Mouse (Mus musculus) lung, embryonic 14.5 days (tissue): ENCODE measurements around the gene Ascc1. TPM values are rescaled to one million over a fixed set of nuclear protein-coding genes. Genes with fewer than 3 reads are reported as not detected.
"Not testable (repeated sequence)": the region's sequence is repeated elsewhere in the genome, so short reads cannot be mapped to it uniquely, and the experiment has no call there.

Source experiments
- ATAC-seq: fragments of 200-750 bp; cut with Nextera tagmentation; 2 replicates; pipeline ENCODE4 v1.8.0; 2017; ENCODE audit warnings: mild to moderate bottlenecking, moderate TSS enrichment, moderate library complexity; ENCODE audit not compliant: insufficient read depth
- DNase-seq: peaks from one replicate; pipeline ENCODE4 v3.0.0-alpha.2; 2015
- H3K27ac ChIP-seq: fragments of 300-500 bp; sonication (generic); 2 replicates; pipeline ENCODE4 v1.5.1; 2014; ENCODE audit warnings: low read depth, mild to moderate bottlenecking, moderate library complexity
- H3K27me3 ChIP-seq: fragments of 300-500 bp; sonication (generic); 2 replicates; pipeline ENCODE4 v1.6.1; 2014; ENCODE audit warnings: low read length, control low read depth; ENCODE audit not compliant: insufficient read depth
- H3K36me3 ChIP-seq: fragments of 300-500 bp; sonication (generic); 2 replicates; pipeline ENCODE4 v1.6.1; 2014; ENCODE audit warnings: control low read depth; ENCODE audit not compliant: insufficient read depth
- H3K4me1 ChIP-seq: fragments of 300-500 bp; sonication (generic); 2 replicates; pipeline ENCODE4 v1.6.1; 2014; ENCODE audit warnings: antibody characterized with exemption, control low read depth; ENCODE audit not compliant: insufficient read depth
- H3K4me2 ChIP-seq: fragments of 300-500 bp; sonication (generic); 2 replicates; pipeline ENCODE4 v1.6.1; 2014; ENCODE audit warnings: mild to moderate bottlenecking
- H3K4me3 ChIP-seq: fragments of 300-500 bp; sonication (generic); 2 replicates; pipeline ENCODE4 v1.5.1; 2014; ENCODE audit warnings: low read depth, low read length
- H3K9ac ChIP-seq: fragments of 300-500 bp; sonication (generic); 2 replicates; pipeline ENCODE4 v1.6.1; 2014
- H3K9me3 ChIP-seq: fragments of 300-500 bp; sonication (generic); 2 replicates; pipeline ENCODE4 v1.6.1; 2016; ENCODE audit warnings: low read depth, low read length, control low read depth
- CTCF ChIP-seq: IDR thresholded peaks from 2 replicates; pipeline ENCODE4 v1.5.1; 2016; ENCODE audit warnings: antibody characterized with exemption, low read depth
- WGBS: fragments of 180-500 bp; shearing (Covaris S2); extraction: QIAGEN DNeasy Blood & Tissue Kit; methylation state at CpG from one replicate; pipeline ENCODE4 v1.1.7; 2014; 5-methylcytosine and 5-hydroxymethylcytosine counted together
- polyA plus RNA-seq: library from polyadenylated mRNA; unstranded; fragments of >200 nt; fragmentation: Nextera tagmentation; extraction: Ambion mirVana; gene quantifications from 2 replicates; pipeline ENCODE4 v1.2.1, GENCODE M21; 2014

Ascc1 gene
- polyA plus RNA-seq, 1 experiment from 2014 or later = 34.7 TPM

DNA sequence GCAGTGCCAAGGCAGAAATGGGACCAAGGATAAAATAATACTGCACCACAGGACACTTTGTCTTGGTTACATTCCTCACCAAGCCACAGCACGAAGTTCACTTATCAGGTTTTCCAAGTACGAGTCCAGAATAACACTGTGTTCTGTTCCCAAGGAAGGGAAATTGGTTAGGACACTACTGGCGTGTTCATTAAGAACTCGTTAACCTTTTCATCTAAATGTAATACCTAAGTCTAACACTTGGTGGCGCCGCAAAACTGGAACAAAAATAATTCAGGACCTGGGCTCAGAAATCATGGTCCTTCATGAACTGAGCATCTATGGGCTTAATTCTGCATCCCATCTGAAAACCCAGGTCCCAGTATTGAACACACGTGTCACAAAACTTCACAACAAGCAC lies 5.0 kb upstream of the Ascc1 start:
- no peaks in the 10 kb centered on the region for H3K4me1 ChIP-seq
- WGBS = 17% methylated on average over 7 of the region's 7 CpGs
- H3K27me3 ChIP-seq = no peaks in the 10 kb centered on the region
- ATAC-seq (no peak), DNase-seq (peak; percentile 89)
- H3K9me3 ChIP-seq = no peaks in the 10 kb centered on the region
- no peak overlapping the region for H3K4me3 ChIP-seq
- TF ChIP-seq CTCF = peak; percentile 76
- no peak overlapping the region for H3K9ac ChIP-seq
- H3K4me2 ChIP-seq = no peak overlapping the region
- H3K36me3 ChIP-seq = peaks cover 38% of the 10 kb centered on the region
- no peak overlapping the region for H3K27ac ChIP-seq

DNA sequence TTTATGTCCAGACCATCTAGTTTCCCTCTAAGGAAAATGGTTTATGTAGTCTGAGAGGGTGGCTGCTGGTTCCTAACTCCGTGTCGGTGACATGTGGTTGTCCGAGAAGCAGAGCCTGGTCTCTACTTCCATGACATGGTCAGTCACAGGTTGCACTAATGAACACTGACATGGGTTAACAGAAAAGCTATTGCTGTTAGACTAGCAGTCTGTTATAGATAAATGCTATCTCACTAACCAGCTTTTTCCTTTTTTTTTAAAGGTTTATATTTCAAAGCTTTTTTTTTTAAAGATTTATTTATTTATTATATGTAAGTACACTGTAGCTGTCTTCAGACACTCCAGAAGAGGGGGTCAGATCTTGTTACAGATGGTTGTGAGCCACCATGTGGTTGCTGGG lies 3.5 kb upstream of the Ascc1 start:
- 81% methylated on average over 3 of the region's 3 CpGs for WGBS
- no peak for TF ChIP-seq CTCF
- no peak overlapping the region for H3K27ac ChIP-seq
- peaks cover 27% of the 10 kb centered on the region for H3K36me3 ChIP-seq
- no peaks in the 10 kb centered on the region for H3K4me1 ChIP-seq
- no peak overlapping the region for H3K4me2 ChIP-seq
- H3K27me3 ChIP-seq = no peaks in the 10 kb centered on the region
- DNase-seq (no peak), ATAC-seq (no peak)
- H3K4me3 ChIP-seq = no peak overlapping the region
- no peak overlapping the region for H3K9ac ChIP-seq
- H3K9me3 ChIP-seq = no peaks in the 10 kb centered on the region

DNA sequence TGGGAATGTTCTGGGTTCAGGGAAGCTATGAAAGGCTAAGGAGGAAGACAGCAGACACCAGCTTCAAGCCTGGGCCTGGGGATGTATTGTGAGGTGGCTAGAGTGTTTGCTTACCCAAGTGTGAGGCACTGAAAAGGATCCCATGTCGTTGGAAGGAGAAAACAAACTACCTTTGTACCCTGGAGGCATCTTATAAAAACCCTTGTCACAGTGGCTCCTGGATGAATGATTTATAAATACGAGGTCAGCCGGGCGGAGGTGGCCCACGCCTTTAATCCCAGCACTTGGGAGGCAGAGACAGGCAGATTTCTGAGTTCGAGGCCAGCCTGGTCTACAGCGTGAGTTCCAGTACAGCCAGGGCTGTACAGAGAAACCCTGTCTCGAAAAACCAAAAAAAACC lies 942 bp upstream of the Ascc1 start:
- Histone ChIP-seq H3K4me2 (peak overlapping the region; percentile 76), H3K4me3 (peak overlapping the region; percentile 58)
- H3K27ac ChIP-seq, H3K36me3 ChIP-seq, H3K9me3 ChIP-seq, H3K4me1 ChIP-seq, ATAC-seq, DNase-seq, H3K27me3 ChIP-seq, H3K9ac ChIP-seq: not testable (repeated sequence)
- 75% methylated on average over 8 of the region's 8 CpGs for WGBS

DNA sequence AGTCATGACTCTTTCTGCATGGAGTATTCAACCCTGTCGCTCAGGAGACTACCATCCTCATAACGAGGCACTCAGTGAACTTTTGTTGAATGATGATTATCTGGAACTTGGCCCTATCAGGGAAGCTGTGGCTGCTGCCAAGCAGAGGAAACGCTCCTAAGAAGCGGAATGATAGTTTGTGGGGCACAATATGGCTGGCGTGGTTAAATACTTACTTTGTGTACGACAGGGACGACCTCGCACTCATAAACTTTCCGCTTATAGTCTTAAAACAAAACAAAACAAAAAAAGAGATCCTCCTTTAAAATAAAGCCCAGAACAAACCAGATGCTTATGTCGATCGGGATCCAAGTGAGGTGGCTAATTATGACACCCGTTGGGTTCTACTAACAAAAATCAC lies 402 bp upstream of the Ascc1 start:
- H3K36me3 ChIP-seq = peaks cover 3% of the 10 kb centered on the region; the same call in 1 of the 2 replicates
- ATAC-seq (no peak), DNase-seq (peak; percentile 53)
- peak overlapping the region; percentile 93 for H3K27ac ChIP-seq
- WGBS = 2% methylated on average over 12 of the region's 12 CpGs
- no peaks in the 10 kb centered on the region for H3K9me3 ChIP-seq
- peak overlapping the region; percentile 58 for H3K4me3 ChIP-seq
- no peak for TF ChIP-seq CTCF
- H3K27me3 ChIP-seq = no peaks in the 10 kb centered on the region
- peak overlapping the region; percentile 68 for H3K9ac ChIP-seq
- peak overlapping the region; percentile 76 for H3K4me2 ChIP-seq
- H3K4me1 ChIP-seq = no peaks in the 10 kb centered on the region

DNA sequence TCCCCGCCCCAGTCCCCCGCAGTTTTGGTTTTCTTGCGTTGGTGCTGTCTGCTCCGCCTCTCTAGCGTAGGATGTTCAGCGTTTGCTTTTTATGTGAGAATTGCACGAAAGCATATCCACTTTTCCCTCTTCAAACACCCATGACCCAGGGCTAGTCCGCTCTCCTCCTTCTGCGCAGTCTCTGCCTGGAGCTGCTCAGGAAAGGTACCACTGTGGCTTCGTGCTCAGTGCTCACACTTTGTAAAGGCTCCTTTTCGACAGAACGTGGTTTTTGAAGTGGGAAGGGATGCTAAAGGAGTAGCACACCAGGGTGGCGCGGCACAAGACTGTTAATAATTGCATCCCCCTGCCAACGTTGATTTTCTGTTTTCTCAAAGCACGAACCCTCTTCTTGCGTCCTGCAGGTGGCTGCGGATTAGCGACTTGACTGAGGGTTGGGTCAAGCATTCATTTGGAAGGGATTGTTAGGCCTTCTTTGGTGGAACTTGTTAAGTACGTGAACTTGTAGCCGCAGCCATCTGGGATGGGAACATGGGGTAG lies 678 bp downstream of the Ascc1 start:
- DNase-seq = no peak
- 1% methylated on average over 21 of the region's 21 CpGs for WGBS
- TF ChIP-seq CTCF = no peak; the same call in 1 of the 2 replicates

DNA sequence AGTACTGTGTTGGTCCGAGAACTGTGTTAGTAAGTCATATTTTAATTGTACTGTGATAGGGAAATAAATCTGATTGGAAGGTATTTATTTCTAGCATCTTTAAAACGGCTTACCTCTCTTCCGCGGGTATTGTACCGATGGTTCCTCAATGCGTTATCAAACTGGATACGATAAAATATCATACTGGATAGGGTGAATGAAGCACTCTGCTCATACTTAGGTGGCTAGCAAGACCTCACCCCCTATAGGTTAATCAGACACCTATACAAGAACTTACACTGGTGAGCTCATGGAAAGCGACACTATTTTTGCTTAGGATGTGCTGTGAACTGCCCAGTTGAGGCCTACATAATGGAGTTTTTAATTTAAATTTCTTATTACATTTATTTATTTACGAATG lies 1.2 kb downstream of the Ascc1 start:
- no peak for ATAC-seq
- WGBS = 70% methylated on average over 9 of the region's 9 CpGs
- Histone ChIP-seq H3K9me3 (no peaks in the 10 kb centered on the region), H3K4me1 (no peaks in the 10 kb centered on the region), H3K4me2 (peak overlapping the region; percentile 76), H3K9ac (peak overlapping the region; percentile 62), H3K4me3 (peak overlapping the region; percentile 58), H3K27ac (peak overlapping the region; percentile 93), H3K27me3 (no peaks in the 10 kb centered on the region), H3K36me3 (peaks cover 12% of the 10 kb centered on the region; the same call in 1 of the 2 replicates)
- TF ChIP-seq CTCF = no peak
- DNase-seq = no peak

More for the DNA sequence above, 678 bp downstream of the Ascc1 start:
- 0 out of 2 replicates have a peak, but pooled peaks have one; percentile 0 for ATAC-seq
- H3K9me3 ChIP-seq = no peaks in the 10 kb centered on the region
- peak overlapping the region; percentile 62 for H3K9ac ChIP-seq
- no peaks in the 10 kb centered on the region for H3K4me1 ChIP-seq
- peaks cover 12% of the 10 kb centered on the region; the same call in 1 of the 2 replicates for H3K36me3 ChIP-seq
- H3K27ac ChIP-seq = peak overlapping the region; percentile 93
- H3K4me2 ChIP-seq = peak overlapping the region; percentile 76
- no peaks in the 10 kb centered on the region for H3K27me3 ChIP-seq
- peak overlapping the region; percentile 58 for H3K4me3 ChIP-seq

DNA sequence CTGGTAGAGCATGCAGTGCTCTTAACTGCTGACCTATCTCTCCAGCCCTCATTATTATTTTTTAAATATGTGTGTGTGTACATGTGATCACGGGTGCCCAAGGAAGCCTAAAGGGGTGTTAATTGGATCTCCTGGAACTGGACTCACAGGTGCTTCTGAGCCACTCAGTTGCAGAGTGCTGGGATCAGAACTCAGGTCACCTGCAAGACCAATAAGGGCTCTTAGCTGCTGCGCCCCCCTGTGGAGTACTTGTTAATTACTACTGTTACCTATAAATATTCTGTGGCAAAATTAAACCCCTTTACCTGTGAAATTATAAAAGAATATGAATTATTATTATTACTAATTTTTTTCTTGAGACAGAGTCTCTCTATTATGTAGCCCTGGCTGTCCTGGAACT lies 2.7 kb downstream of the Ascc1 start:
- Histone ChIP-seq H3K4me2 (no peak overlapping the region), H3K4me3 (no peak overlapping the region), H3K27ac (no peak overlapping the region), H3K4me1 (no peaks in the 10 kb centered on the region), H3K27me3 (no peaks in the 10 kb centered on the region), H3K9me3 (no peaks in the 10 kb centered on the region), H3K36me3 (peaks cover 8% of the 10 kb centered on the region; the same call in 1 of the 2 replicates), H3K9ac (no peak overlapping the region)
- 52% methylated on average over 2 of the region's 2 CpGs for WGBS
- TF ChIP-seq CTCF = peak; percentile 37; the same call in 1 of the 2 replicates
- ATAC-seq = no peak
- DNase-seq = peak; percentile 45
